Mouse (Mus musculus) hindbrain, embryonic 13.5 days (tissue): Measurements from ENCODE around the gene Inpp5f. TPM values are rescaled to one million over a fixed set of nuclear protein-coding genes. Genes with fewer than 3 reads are reported as not detected.

Experiments
- ATAC-seq: fragments of 200-750 bp; cut with Nextera tagmentation; 2 replicates; pipeline ENCODE4 v1.8.0; 2017; ENCODE audit warnings: moderate TSS enrichment; ENCODE audit not compliant: low FRiP score
- H3K27ac ChIP-seq: fragments of 300-500 bp; sonication (generic); 2 replicates; pipeline ENCODE4 v1.5.1; 2015; ENCODE audit warnings: inconsistent platforms, mild to moderate bottlenecking, moderate library complexity
- H3K27me3 ChIP-seq: fragments of 300-500 bp; sonication (generic); 2 replicates; pipeline ENCODE4 v1.6.1; 2015; ENCODE audit warnings: mild to moderate bottlenecking, inconsistent platforms
- H3K36me3 ChIP-seq: fragments of 300-500 bp; sonication (generic); 2 replicates; pipeline ENCODE4 v1.6.1; 2015; ENCODE audit warnings: mild to moderate bottlenecking, inconsistent platforms
- H3K4me1 ChIP-seq: fragments of 300-500 bp; sonication (generic); replicated peaks from 2 replicates; pipeline ENCODE4 v1.6.1; 2015; ENCODE audit warnings: inconsistent platforms
- H3K4me2 ChIP-seq: fragments of 300-500 bp; sonication (generic); 2 replicates; pipeline ENCODE4 v1.6.1; 2015; ENCODE audit warnings: inconsistent platforms, mild to moderate bottlenecking, moderate library complexity
- H3K4me3 ChIP-seq: fragments of 300-500 bp; sonication (generic); 2 replicates; pipeline ENCODE4 v1.5.1; 2015; ENCODE audit warnings: mild to moderate bottlenecking, inconsistent platforms
- H3K9ac ChIP-seq: fragments of 300-500 bp; sonication (generic); 2 replicates; pipeline ENCODE4 v1.6.1; 2015; ENCODE audit warnings: mild to moderate bottlenecking, inconsistent platforms
- H3K9me3 ChIP-seq: fragments of 300-500 bp; sonication (generic); 2 replicates; pipeline ENCODE4 v1.6.1; 2016; ENCODE audit warnings: inconsistent platforms
- WGBS: fragments of 180-500 bp; shearing (Covaris S2); methylation state at CpG from one replicate; pipeline ENCODE4 v1.1.7; 2015; 5-methylcytosine and 5-hydroxymethylcytosine counted together
- polyA plus RNA-seq: library from polyadenylated mRNA; unstranded; fragments of >200 nt; fragmentation: Nextera tagmentation; extraction: Ambion mirVana; gene quantifications from 2 replicates; pipeline ENCODE4 v1.2.1, GENCODE M21; 2015

The Inpp5f gene
- polyA plus RNA-seq, 1 experiment from 2014 or later = 305 TPM

DNA sequence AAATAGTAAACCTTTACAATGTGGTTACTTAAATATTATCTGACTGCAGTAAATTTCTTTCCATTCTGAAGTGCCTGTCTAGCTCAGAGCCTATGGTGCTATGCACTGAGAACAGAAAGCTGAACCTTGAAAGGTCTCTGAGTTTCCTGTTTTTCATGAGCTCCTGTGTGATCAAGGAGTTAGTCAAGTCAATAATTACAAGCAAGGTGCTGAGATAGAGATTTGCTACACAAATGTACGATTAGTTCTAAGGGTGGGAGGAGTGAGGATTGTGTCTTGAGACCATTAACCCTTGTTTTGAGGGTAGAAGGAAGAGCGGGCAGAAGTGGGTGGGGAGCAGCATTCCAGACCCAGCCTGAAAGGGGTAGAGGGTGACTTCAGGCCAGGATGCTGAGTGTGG is 16.1 kb downstream of the Inpp5f start:
- no peak for ATAC-seq
- no peak overlapping the region for H3K4me2 ChIP-seq
- no peaks in the 10 kb centered on the region for H3K36me3 ChIP-seq
- H3K27ac ChIP-seq = no peak overlapping the region
- H3K27me3 ChIP-seq = no peaks in the 10 kb centered on the region
- 83% methylated on average over 2 of the region's 2 CpGs for WGBS
- H3K4me1 ChIP-seq = peaks cover 5% of the 10 kb centered on the region; the same call in 1 of the 2 replicates
- no peak overlapping the region for H3K9ac ChIP-seq
- H3K4me3 ChIP-seq = no peak overlapping the region
- no peaks in the 10 kb centered on the region for H3K9me3 ChIP-seq

DNA sequence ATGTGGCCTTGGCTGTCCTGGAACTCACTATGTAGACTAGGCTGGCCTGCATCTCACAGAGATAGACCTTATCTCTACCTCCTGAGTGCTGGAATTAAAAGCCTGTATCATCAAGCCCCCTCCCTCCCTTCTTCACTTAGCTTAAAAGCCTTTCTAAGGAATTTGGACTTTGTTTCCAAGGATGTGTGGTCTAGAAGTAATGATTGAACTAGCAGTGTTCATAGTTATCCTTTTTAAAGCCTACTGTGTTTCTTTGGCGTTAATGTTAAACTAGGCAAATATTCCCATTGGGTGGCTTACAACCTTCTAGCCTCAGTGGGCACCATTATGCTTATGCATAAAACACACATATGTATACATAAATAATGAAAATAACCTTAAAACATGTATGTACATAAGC is 16.6 kb downstream of the Inpp5f start:
- Histone ChIP-seq H3K4me3 (no peak overlapping the region), H3K9ac (no peak overlapping the region), H3K27me3 (no peaks in the 10 kb centered on the region), H3K4me2 (no peak overlapping the region), H3K4me1 (peaks cover under 1% of the 10 kb centered on the region; the same call in 1 of the 2 replicates), H3K36me3 (no peaks in the 10 kb centered on the region), H3K9me3 (no peaks in the 10 kb centered on the region), H3K27ac (no peak overlapping the region)
- no peak for ATAC-seq
- 94% methylated on average over 1 of the region's 1 CpGs for WGBS

DNA sequence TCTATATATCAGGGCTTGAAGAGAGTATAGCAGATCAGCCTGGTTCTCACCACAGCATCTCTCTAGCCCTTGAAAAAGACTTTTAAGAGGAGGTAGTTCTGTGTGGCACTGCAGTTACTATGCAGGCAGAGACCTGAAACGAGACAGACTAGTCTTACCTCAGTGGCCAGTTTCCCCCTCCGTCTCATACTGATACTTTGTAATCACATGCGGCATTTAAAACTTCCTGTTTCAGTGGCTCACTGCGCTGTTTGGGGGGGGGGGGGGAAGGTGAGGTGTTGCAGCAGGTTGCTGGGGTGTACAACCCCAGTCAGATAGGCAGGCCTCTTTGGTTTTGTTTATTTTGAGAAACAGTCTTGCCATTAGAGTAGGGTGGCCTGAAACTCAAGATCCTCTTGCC is 22.0 kb downstream of the Inpp5f start:
- 89% methylated on average over 4 of the region's 4 CpGs for WGBS
- no peaks in the 10 kb centered on the region for H3K9me3 ChIP-seq
- H3K9ac ChIP-seq = no peak overlapping the region
- no peak overlapping the region for H3K27ac ChIP-seq
- no peak for ATAC-seq
- no peaks in the 10 kb centered on the region; the same call in 1 of the 2 replicates for H3K36me3 ChIP-seq
- H3K4me1 ChIP-seq = no peaks in the 10 kb centered on the region
- no peak overlapping the region for H3K4me3 ChIP-seq
- H3K4me2 ChIP-seq = no peak overlapping the region
- no peaks in the 10 kb centered on the region for H3K27me3 ChIP-seq

DNA sequence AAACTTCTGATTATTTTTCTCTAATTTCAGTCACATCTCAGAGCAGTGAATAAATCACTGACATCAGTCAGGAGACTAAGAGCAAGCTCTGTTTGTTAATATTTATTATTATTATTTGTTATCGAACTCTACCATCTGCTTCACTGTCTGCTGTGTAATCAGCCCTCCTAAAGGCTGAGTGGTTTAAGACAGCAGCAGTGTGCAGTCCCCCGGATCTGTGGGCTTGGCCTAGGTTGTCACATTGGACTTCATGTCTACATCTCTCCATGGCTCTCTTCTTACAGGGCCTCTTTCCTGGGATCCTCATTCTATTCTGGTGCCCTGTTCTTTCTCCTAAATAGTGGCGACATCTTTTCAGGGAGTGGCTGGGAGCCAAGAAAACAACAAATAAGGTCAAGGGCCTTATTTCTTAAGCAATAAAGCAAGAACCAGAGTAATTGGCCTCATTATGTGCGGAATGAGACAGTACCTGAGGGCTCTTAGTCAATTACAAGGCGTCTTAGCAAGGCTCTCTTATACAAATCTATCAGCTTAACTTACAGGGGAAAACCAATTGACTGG is 28.9 kb downstream of the Inpp5f start:
- Histone ChIP-seq H3K9ac (no peak overlapping the region), H3K27me3 (no peaks in the 10 kb centered on the region), H3K36me3 (no peaks in the 10 kb centered on the region; the same call in 1 of the 2 replicates), H3K27ac (peak overlapping the region; percentile 53), H3K9me3 (no peaks in the 10 kb centered on the region), H3K4me1 (peaks cover 5% of the 10 kb centered on the region; the same call in 1 of the 2 replicates), H3K4me3 (no peak overlapping the region), H3K4me2 (no peak overlapping the region)
- WGBS = 78% methylated on average over 5 of the region's 5 CpGs
- ATAC-seq = no peak

DNA sequence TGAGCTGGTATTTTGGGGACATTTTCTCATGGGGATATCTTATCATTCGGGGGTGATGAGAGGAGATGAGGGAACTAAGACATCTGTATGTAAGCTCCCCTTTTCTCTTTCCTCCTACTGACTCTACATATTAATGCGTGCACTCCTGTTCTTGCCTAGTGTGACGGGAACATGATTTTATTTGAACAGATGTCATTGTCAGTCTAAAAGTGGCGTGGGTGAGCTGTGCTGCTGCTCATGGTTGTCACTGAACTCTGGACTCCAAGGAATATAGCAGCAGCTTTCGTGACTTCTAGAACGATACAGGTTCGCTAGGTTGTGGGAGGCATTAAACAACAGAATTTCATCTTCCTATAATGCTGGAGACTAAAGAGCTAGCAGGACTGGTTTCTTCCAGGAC is 30.4 kb downstream of the Inpp5f start:
- Histone ChIP-seq H3K4me2 (no peak overlapping the region), H3K9me3 (no peaks in the 10 kb centered on the region), H3K4me1 (peaks cover 5% of the 10 kb centered on the region; the same call in 1 of the 2 replicates), H3K4me3 (no peak overlapping the region), H3K27me3 (no peaks in the 10 kb centered on the region), H3K36me3 (no peaks in the 10 kb centered on the region; the same call in 1 of the 2 replicates), H3K27ac (no peak overlapping the region), H3K9ac (no peak overlapping the region)
- no peak for ATAC-seq
- 92% methylated on average over 7 of the region's 7 CpGs for WGBS

DNA sequence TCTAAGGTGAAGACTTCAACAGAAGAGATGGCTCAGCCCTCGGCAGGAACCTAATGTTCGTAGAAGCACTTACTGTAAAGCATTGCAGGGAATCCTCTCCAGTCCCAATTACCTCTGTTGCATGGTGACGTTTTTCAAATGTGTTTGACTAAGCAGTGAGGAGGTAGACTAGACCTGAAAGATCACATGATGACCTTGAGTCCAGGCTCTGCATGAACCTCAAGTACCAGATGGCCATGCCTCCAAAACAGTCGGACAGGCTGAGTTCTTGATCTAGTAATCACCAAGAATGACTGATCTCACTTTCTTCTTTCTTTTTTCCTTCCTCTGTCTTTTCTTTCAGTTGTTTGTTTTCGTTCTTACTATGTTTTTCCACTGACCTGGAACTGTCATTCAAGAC is 31.3 kb downstream of the Inpp5f start:
- 72% methylated on average over 5 of the region's 5 CpGs for WGBS
- Histone ChIP-seq H3K27ac (no peak overlapping the region), H3K4me1 (peaks cover 5% of the 10 kb centered on the region; the same call in 1 of the 2 replicates), H3K27me3 (no peaks in the 10 kb centered on the region), H3K36me3 (no peaks in the 10 kb centered on the region), H3K9me3 (no peaks in the 10 kb centered on the region), H3K4me3 (no peak overlapping the region), H3K9ac (no peak overlapping the region), H3K4me2 (no peak overlapping the region)
- no peak for ATAC-seq

DNA sequence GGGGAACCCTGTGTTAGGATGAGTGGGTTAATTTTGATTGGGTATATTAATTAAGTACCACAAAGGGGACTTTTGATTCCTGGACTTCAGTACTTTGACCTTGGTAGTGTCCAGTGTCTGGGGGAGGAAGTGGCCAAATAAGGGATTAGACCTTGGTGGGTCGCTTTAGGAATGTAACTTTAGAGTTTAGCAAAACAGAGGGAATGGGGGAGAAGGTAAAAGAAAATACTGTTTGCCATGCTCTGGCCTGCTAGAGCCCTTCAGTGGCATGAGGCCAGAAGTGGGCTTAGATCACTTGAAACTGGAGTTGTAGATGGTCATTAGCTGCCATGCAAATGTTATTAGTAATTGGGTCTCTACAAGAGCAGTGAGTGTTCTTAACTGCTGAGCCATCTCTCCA is 45.8 kb downstream of the Inpp5f start:
- Histone ChIP-seq H3K4me2 (no peak overlapping the region), H3K4me3 (no peak overlapping the region), H3K27ac (no peak overlapping the region), H3K27me3 (no peaks in the 10 kb centered on the region), H3K9ac (no peak overlapping the region), H3K36me3 (peaks cover 5% of the 10 kb centered on the region; the same call in 1 of the 2 replicates), H3K4me1 (no peaks in the 10 kb centered on the region), H3K9me3 (no peaks in the 10 kb centered on the region)
- WGBS = 84% methylated on average over 1 of the region's 1 CpGs
- ATAC-seq = no peak

DNA sequence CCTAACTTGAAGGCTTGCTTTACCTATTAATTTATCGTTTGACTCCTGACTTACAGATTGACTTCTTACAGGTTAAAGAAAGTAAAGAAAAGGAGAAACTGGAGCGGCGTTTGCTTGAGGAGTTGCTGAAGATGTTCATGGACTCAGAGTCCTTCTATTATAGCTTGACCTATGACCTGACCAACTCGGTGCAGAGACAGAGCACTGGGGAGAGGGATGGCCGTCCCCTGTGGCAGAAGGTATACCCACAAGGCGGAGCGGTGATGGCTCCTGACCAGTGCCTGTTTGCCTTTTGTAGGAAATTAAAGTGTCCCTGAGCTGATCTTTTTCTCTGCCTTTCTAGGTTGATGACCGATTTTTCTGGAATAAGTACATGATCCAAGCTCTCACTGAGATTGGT is 52.8 kb downstream of the Inpp5f start:
- no peak for ATAC-seq
- Histone ChIP-seq H3K27ac (no peak overlapping the region), H3K36me3 (peaks cover 9% of the 10 kb centered on the region), H3K9me3 (no peaks in the 10 kb centered on the region), H3K9ac (no peak overlapping the region), H3K4me2 (no peak overlapping the region), H3K4me1 (peaks cover 6% of the 10 kb centered on the region; the same call in 1 of the 2 replicates), H3K27me3 (no peaks in the 10 kb centered on the region), H3K4me3 (no peak overlapping the region)
- WGBS = 82% methylated on average over 8 of the region's 8 CpGs

DNA sequence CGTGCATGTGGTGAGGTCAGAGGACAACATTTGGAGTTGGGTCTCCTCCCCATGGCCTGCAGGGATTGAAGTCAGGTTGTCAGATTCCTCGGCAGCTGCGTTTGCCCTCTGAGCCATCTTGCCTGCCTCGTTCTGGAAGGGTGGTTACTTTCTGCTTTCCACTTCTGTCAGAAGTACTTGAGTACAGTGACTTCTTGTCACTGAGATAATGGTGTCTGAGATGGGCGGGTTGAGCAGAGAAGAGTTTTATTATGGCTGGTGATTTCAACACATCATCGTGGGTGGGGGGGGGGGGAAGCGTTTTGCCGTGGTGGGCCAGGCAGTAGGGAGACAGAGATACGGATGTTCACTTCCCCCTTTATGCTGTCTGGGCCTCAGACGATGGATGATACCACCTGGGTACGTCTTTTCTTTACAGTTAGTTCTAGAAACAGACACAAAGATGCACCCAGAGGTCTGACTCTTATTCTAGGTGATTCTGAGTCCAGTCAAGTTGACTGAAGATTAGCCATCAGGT is 53.8 kb downstream of the Inpp5f start:
- no peak for ATAC-seq
- no peaks in the 10 kb centered on the region for H3K9me3 ChIP-seq
- H3K4me3 ChIP-seq = no peak overlapping the region
- no peak overlapping the region for H3K9ac ChIP-seq
- peaks cover 4% of the 10 kb centered on the region; the same call in 1 of the 2 replicates for H3K36me3 ChIP-seq
- WGBS = 93% methylated on average over 11 of the region's 11 CpGs
- H3K4me1 ChIP-seq = peaks cover 6% of the 10 kb centered on the region; the same call in 1 of the 2 replicates
- no peak overlapping the region for H3K4me2 ChIP-seq
- no peaks in the 10 kb centered on the region for H3K27me3 ChIP-seq
- H3K27ac ChIP-seq = no peak overlapping the region

DNA sequence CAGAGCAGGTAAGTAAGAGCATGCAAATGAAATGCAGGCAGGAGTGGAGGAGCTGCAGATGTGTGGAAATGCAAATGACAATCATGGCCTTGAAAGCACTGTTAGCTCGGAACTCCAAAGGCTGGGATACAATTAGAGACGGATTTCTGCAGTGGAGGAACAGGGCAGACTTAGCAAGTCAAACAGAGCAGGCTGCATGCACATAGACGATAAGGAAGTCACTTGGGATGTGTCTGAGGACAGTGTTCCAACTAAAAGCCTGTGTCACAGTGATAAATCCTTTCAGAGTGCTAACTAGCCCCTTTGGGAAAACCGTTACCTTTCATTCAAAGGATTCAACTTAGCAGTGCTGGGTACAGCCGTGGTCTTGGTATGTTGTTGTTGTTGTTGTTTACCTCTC is 56.7 kb downstream of the Inpp5f start:
- Histone ChIP-seq H3K27ac (peak overlapping the region; percentile 40), H3K4me1 (peaks cover 19% of the 10 kb centered on the region), H3K36me3 (peaks cover 4% of the 10 kb centered on the region; the same call in 1 of the 2 replicates), H3K9ac (no peak overlapping the region), H3K4me2 (no peak overlapping the region), H3K4me3 (no peak overlapping the region), H3K27me3 (no peaks in the 10 kb centered on the region), H3K9me3 (no peaks in the 10 kb centered on the region)
- 43% methylated on average over 5 of the region's 5 CpGs for WGBS
- ATAC-seq = no peak

DNA sequence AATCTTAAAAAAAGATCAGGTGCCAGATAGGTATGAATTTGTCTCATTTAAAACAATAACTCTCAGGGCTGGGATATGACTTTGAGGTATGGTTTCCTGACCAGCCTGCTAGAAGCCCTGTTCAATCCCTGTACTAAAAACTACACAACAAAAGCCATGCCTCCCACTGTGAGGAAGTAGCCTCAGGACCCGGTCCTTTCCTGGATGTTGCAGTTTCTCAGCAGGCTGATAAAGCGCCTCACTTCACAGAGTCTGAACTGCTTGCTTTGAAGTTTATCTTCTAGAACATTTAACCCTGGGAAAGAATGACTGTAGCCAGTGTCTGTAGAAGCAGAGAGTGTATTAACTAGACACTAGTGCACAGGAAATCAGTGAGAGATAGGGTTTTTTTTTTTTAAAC is 57.7 kb downstream of the Inpp5f start:
- Histone ChIP-seq H3K27me3 (no peaks in the 10 kb centered on the region), H3K9me3 (no peaks in the 10 kb centered on the region), H3K4me2 (no peak overlapping the region), H3K4me3 (no peak overlapping the region), H3K27ac (no peak overlapping the region), H3K36me3 (peaks cover 4% of the 10 kb centered on the region; the same call in 1 of the 2 replicates), H3K4me1 (peaks cover 28% of the 10 kb centered on the region), H3K9ac (no peak overlapping the region)
- no peak for ATAC-seq
- WGBS = 45% methylated on average over 2 of the region's 2 CpGs

DNA sequence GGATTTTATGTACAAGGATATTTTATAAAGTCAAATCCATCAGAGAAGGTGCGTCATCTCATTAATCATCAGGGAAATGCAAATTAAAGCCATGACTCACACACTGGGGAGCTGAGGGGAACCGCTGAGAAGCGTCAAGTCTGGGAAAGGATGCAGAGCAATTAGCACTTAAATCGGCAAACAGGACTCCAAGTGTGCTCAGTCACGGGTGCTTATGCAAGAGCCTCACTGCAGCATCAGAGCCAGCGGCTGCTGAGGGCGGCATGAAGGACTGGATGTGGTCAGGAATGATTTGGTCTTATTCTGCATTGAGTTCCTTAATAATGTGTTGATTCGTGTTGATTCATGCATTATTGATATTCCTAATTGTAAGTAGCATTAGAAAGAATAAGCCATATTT is 60.8 kb downstream of the Inpp5f start:
- peak; percentile 83 for ATAC-seq
- Histone ChIP-seq H3K4me2 (peak overlapping the region; percentile 49), H3K9me3 (no peaks in the 10 kb centered on the region), H3K27me3 (no peaks in the 10 kb centered on the region), H3K4me3 (peak overlapping the region; percentile 13; the same call in 1 of the 2 replicates), H3K4me1 (peaks cover 28% of the 10 kb centered on the region), H3K36me3 (0 out of 2 replicates have a peak, but pooled peaks cover 6% of the 10 kb centered on the region), H3K9ac (peak overlapping the region; percentile 65), H3K27ac (peak overlapping the region; percentile 94)
- 5% methylated on average over 8 of the region's 8 CpGs for WGBS
